In the genomic region with DNA sequence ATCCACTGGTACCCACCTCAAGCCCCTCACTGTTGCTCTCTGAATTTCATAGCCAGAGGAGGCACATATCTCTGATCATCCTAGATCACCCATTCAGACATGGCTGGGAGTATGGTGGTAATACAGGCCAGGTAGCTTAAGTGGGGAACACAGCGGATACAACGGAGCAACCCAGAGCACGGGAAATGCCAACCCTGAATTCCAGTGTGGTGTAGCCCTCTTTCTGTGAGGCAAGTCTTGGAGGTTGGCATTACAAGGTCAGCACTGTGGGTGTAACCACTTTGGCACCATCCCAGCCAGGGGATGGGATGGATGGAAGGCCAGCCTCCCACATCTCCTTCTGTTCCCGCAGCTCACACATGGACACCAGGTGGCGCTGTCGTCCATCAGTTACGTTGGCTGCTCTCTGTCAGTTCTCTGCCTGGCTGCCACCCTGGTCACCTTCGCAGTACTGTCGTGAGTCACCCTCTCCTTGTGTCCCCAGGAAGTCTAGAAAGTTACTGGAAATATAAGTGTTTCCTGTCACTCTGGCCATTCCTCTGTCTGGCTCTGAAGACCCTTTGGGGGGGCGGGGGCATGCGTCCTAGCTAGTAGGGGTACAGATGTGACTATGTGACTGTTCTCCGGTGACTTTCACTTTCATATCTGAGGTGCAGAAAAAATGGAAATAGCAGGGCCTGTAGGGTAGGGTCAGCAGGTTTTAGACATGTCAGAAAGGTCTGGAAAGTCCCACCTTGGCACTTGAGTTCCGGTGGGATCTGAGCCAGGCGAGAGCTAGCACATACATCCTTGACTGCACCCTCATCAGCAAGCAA, we compare ENCODE assay signal across 8 mouse cellular contexts.
DNase-seq lines count a peak whose midpoint lies in the region; ATAC-seq and TF ChIP-seq lines count a peak whose summit lies in the region.

No protein-coding gene starts in this region.

- 48% methylated on average over 14 of the region's 14 CpGs for WGBS in forebrain, postnatal 0 days
- 49% methylated on average over 14 of the region's 14 CpGs for WGBS in lung, embryonic 14.5 days

- peaks cover 53% of the 10 kb centered on the region for H3K4me1 ChIP-seq in E14TG2a.4 (replicated peaks; ENCODE audit: low read depth, low read length)
- H3K4me1 ChIP-seq in forebrain, postnatal 0 days (ENCODE audit: insufficient read depth): no peaks in the 10 kb centered on the region
- no peaks in the 10 kb centered on the region for H3K4me1 ChIP-seq in lung, embryonic 14.5 days (ENCODE audit: insufficient read depth)

- no peaks in the 10 kb centered on the region for H3K36me3 ChIP-seq in E14TG2a.4 (ENCODE audit: insufficient read depth, low read length)
- no peaks in the 10 kb centered on the region for H3K36me3 ChIP-seq in forebrain, postnatal 0 days (ENCODE audit: insufficient read depth)
- H3K36me3 ChIP-seq in lung, embryonic 14.5 days (ENCODE audit: insufficient read depth): no peaks in the 10 kb centered on the region

- H3K4me2 ChIP-seq in forebrain, postnatal 0 days (ENCODE audit: low read depth): no peak overlapping the region
- H3K4me2 ChIP-seq in lung, embryonic 14.5 days: peak overlapping the region; percentile 21; the same call in 1 of the 2 replicates

- no peaks in the 10 kb centered on the region for H3K27me3 ChIP-seq in E14TG2a.4 (ENCODE audit: insufficient read depth, low read length)
- no peaks in the 10 kb centered on the region for H3K27me3 ChIP-seq in forebrain, postnatal 0 days (ENCODE audit: insufficient read depth, low read length)
- H3K27me3 ChIP-seq in lung, embryonic 14.5 days (ENCODE audit: insufficient read depth, low read length): no peaks in the 10 kb centered on the region

- no peak overlapping the region for H3K9ac ChIP-seq in forebrain, postnatal 0 days
- no peak overlapping the region for H3K9ac ChIP-seq in lung, embryonic 14.5 days

- H3K4me3 ChIP-seq in E14TG2a.4 (replicated peaks; ENCODE audit: low read length): no peak overlapping the region
- no peak overlapping the region for H3K4me3 ChIP-seq in forebrain, postnatal 0 days (ENCODE audit: low read depth, low read length)
- no peak overlapping the region for H3K4me3 ChIP-seq in lung, embryonic 14.5 days (ENCODE audit: low read depth, low read length)

- peak; percentile 78 for DNase-seq in cerebellum, adult 11-12 months
- DNase-seq in forebrain, postnatal 0 days: peak; percentile 90
- peak; percentile 93 for DNase-seq in heart, postnatal 4 days
- peak; percentile 54 to 86 for DNase-seq in layer of hippocampus, adult 8-10 months (ENCODE audit: low spot score in 2 of 2)
- peak; percentile 91 for DNase-seq in lung, embryonic 14.5 days
- peak; percentile 51 for DNase-seq in testis, postnatal 14 days (ENCODE audit: low spot score)

- peak; percentile 81 for ATAC-seq in forebrain, postnatal 0 days
- peak; percentile 69 for ATAC-seq in lung, embryonic 14.5 days (ENCODE audit: insufficient read depth)
- ATAC-seq in neutrophil, adult 5-6 weeks (ENCODE audit: extremely low read depth, insufficient number of reproducible peaks, low FRiP score, poor library complexity, severe bottlenecking): peak; percentile 69

- peak; percentile 73 for TF ChIP-seq CTCF in E14TG2a.4 (conservative IDR thresholded peaks at IDR 0.05; ENCODE audit: low read length)
- TF ChIP-seq CTCF in forebrain, postnatal 0 days (IDR thresholded peaks at IDR 0.05; ENCODE audit: low read depth): peak; percentile 97
- TF ChIP-seq CTCF in lung, embryonic 14.5 days (IDR thresholded peaks at IDR 0.05; ENCODE audit: low read depth): peak; percentile 98

- H3K27ac ChIP-seq in forebrain, postnatal 0 days (ENCODE audit: low read depth, low read length): no peak overlapping the region
- H3K27ac ChIP-seq in lung, embryonic 14.5 days (ENCODE audit: low read depth): no peak overlapping the region

- H3K9me3 ChIP-seq in E14TG2a.4 (ENCODE audit: low read length): no peaks in the 10 kb centered on the region
- H3K9me3 ChIP-seq in forebrain, postnatal 0 days (ENCODE audit: low read length): no peaks in the 10 kb centered on the region
- H3K9me3 ChIP-seq in lung, embryonic 14.5 days (ENCODE audit: low read depth, low read length): no peaks in the 10 kb centered on the region
